Mouse (Mus musculus) small intestine, adult 2 months (tissue): Measurements from ENCODE around the gene Zfp781.
"Not testable (repeated sequence)": the region's sequence is repeated elsewhere in the genome, so short reads cannot be mapped to it uniquely, and the experiment has no call there.

Source experiments
- CTCF ChIP-seq: fragments of 200-500 bp; IDR thresholded peaks from 2 replicates; pipeline ENCODE4 v1.5.1; 2012; ENCODE audit warnings: low read depth, mild to moderate bottlenecking, control low read depth, inconsistent platforms, low read length, moderate library complexity, mixed read lengths; ENCODE audit not compliant: insufficient replicate concordance, insufficient read length; ENCODE audit errors: extremely low read depth
- POLR2A ChIP-seq: fragments of 200-500 bp; IDR thresholded peaks from 2 replicates; pipeline ENCODE4 v1.6.1; 2012; ENCODE audit warnings: low read depth, mild to moderate bottlenecking, control low read depth, inconsistent platforms, low read length, moderate library complexity

- TF ChIP-seq CTCF, POLR2A: not testable (repeated sequence)
These were observed 66.6 kb downstream of the Zfp781 start, which contains the start of gene Gm32687 for GRCm38 (mm10) chr10:81863409-81864407.
